Mouse (Mus musculus) neural tube, embryonic 13.5 days (tissue): ENCODE results near the gene Golph3. TPM values are rescaled to one million over a fixed set of nuclear protein-coding genes. Genes with fewer than 3 reads are reported as not detected.

Source experiments
- ATAC-seq: fragments of 200-750 bp; cut with Nextera tagmentation; 2 replicates; pipeline ENCODE4 v1.8.0; 2017; ENCODE audit warnings: low read depth, mild to moderate bottlenecking, moderate TSS enrichment, moderate library complexity
- H3K27ac ChIP-seq: fragments of 300-500 bp; sonication (generic); replicated peaks from 2 replicates; pipeline ENCODE4 v1.5.1; 2015; ENCODE audit warnings: moderate library complexity, mild to moderate bottlenecking, inconsistent platforms
- H3K27me3 ChIP-seq: fragments of 300-500 bp; sonication (generic); 2 replicates; pipeline ENCODE4 v1.6.1; 2015; ENCODE audit warnings: mild to moderate bottlenecking, inconsistent platforms
- H3K36me3 ChIP-seq: fragments of 300-500 bp; sonication (generic); 2 replicates; pipeline ENCODE4 v1.6.1; 2015; ENCODE audit warnings: mild to moderate bottlenecking, inconsistent platforms
- H3K4me1 ChIP-seq: fragments of 300-500 bp; sonication (generic); replicated peaks from 2 replicates; pipeline ENCODE4 v1.6.1; 2015; ENCODE audit warnings: inconsistent platforms
- H3K4me2 ChIP-seq: fragments of 300-500 bp; sonication (generic); 2 replicates; pipeline ENCODE4 v1.6.1; 2015; ENCODE audit warnings: inconsistent platforms, mild to moderate bottlenecking, moderate library complexity
- H3K4me3 ChIP-seq: fragments of 300-500 bp; sonication (generic); 2 replicates; pipeline ENCODE4 v1.5.1; 2015; ENCODE audit warnings: mild to moderate bottlenecking, inconsistent platforms
- H3K9ac ChIP-seq: fragments of 300-500 bp; sonication (generic); 2 replicates; pipeline ENCODE4 v1.6.1; 2015; ENCODE audit warnings: moderate library complexity, mild to moderate bottlenecking, inconsistent platforms
- H3K9me3 ChIP-seq: fragments of 300-500 bp; sonication (generic); 2 replicates; pipeline ENCODE4 v1.6.1; 2016; ENCODE audit warnings: inconsistent platforms
- WGBS: fragments of 180-500 bp; shearing (Covaris S2); methylation state at CpG from one replicate; pipeline ENCODE4 v1.1.7; 2015; 5-methylcytosine and 5-hydroxymethylcytosine counted together
- polyA plus RNA-seq: library from polyadenylated mRNA; unstranded; fragments of >200 nt; fragmentation: Nextera tagmentation; extraction: Ambion mirVana; gene quantifications from 2 replicates; pipeline ENCODE4 v1.2.1, GENCODE M21; 2015

Golph3 gene
- polyA plus RNA-seq, 1 experiment from 2014 or later = 82.9 TPM

- no peak overlapping the region for H3K4me2 ChIP-seq
- H3K4me3 ChIP-seq = no peak overlapping the region
- H3K9me3 ChIP-seq = no peaks in the 10 kb centered on the region
- H3K27ac ChIP-seq = no peak overlapping the region
- no peaks in the 10 kb centered on the region for H3K36me3 ChIP-seq
- WGBS = 81% methylated on average over 14 of the region's 14 CpGs
- peaks cover 7% of the 10 kb centered on the region; the same call in 1 of the 2 replicates for H3K27me3 ChIP-seq
- peaks cover 17% of the 10 kb centered on the region for H3K4me1 ChIP-seq
- H3K9ac ChIP-seq = no peak overlapping the region
- no peak for ATAC-seq
These were observed 52.2 kb downstream of the Golph3 start for GRCm38 (mm10) chr15:12373496-12373895.

- Histone ChIP-seq H3K27me3 (peaks cover 7% of the 10 kb centered on the region; the same call in 1 of the 2 replicates), H3K9ac (no peak overlapping the region), H3K4me2 (no peak overlapping the region), H3K36me3 (no peaks in the 10 kb centered on the region), H3K4me3 (no peak overlapping the region), H3K27ac (no peak overlapping the region), H3K9me3 (no peaks in the 10 kb centered on the region), H3K4me1 (peaks cover 17% of the 10 kb centered on the region)
- ATAC-seq = no peak
- 81% methylated on average over 6 of the region's 6 CpGs for WGBS
These were observed 52.7 kb downstream of the Golph3 start for GRCm38 (mm10) chr15:12373918-12374317.

- H3K9me3 ChIP-seq = no peaks in the 10 kb centered on the region
- H3K27me3 ChIP-seq = peaks cover 7% of the 10 kb centered on the region; the same call in 1 of the 2 replicates
- H3K36me3 ChIP-seq = no peaks in the 10 kb centered on the region
- H3K9ac ChIP-seq = no peak overlapping the region
- no peak overlapping the region for H3K27ac ChIP-seq
- WGBS = 64% methylated on average over 18 of the region's 18 CpGs
- no peak for ATAC-seq
- peak overlapping the region; percentile 22; the same call in 1 of the 2 replicates for H3K4me3 ChIP-seq
- H3K4me2 ChIP-seq = peak overlapping the region; percentile 51
- peaks cover 17% of the 10 kb centered on the region for H3K4me1 ChIP-seq
These were observed 53.7 kb downstream of the Golph3 start for GRCm38 (mm10) chr15:12374916-12375315.

- no peak overlapping the region for H3K27ac ChIP-seq
- peaks cover 7% of the 10 kb centered on the region; the same call in 1 of the 2 replicates for H3K27me3 ChIP-seq
- peak overlapping the region; percentile 18; the same call in 1 of the 2 replicates for H3K9ac ChIP-seq
- H3K36me3 ChIP-seq = no peaks in the 10 kb centered on the region
- H3K4me3 ChIP-seq = peak overlapping the region; percentile 22
- no peaks in the 10 kb centered on the region for H3K9me3 ChIP-seq
- H3K4me1 ChIP-seq = peaks cover 17% of the 10 kb centered on the region
- peak overlapping the region; percentile 51 for H3K4me2 ChIP-seq
- ATAC-seq = peak; percentile 48
- 4% methylated on average over 19 of the region's 19 CpGs for WGBS
These were observed 54.5 kb downstream of the Golph3 start for GRCm38 (mm10) chr15:12375641-12376311.

GRCm38 (mm10) chr15:12376491-12377069 is 55.3 kb downstream of the Golph3 start:
- H3K4me3 ChIP-seq = no peak overlapping the region
- peaks cover 7% of the 10 kb centered on the region; the same call in 1 of the 2 replicates for H3K27me3 ChIP-seq
- H3K4me2 ChIP-seq = peak overlapping the region; percentile 51; the same call in 1 of the 2 replicates
- no peak for ATAC-seq
- H3K9ac ChIP-seq = no peak overlapping the region
- peaks cover 14% of the 10 kb centered on the region for H3K4me1 ChIP-seq
- WGBS = 61% methylated on average over 13 of the region's 13 CpGs
- H3K9me3 ChIP-seq = no peaks in the 10 kb centered on the region
- H3K27ac ChIP-seq = 0 out of 2 replicates have a peak overlapping the region, but pooled peaks have one; percentile 5
- H3K36me3 ChIP-seq = no peaks in the 10 kb centered on the region

GRCm38 (mm10) chr15:12377800-12378199 is 56.5 kb downstream of the Golph3 start:
- Histone ChIP-seq H3K9me3 (no peaks in the 10 kb centered on the region), H3K27ac (no peak overlapping the region), H3K9ac (no peak overlapping the region), H3K36me3 (no peaks in the 10 kb centered on the region), H3K4me2 (no peak overlapping the region), H3K27me3 (peaks cover 7% of the 10 kb centered on the region; the same call in 1 of the 2 replicates), H3K4me3 (no peak overlapping the region), H3K4me1 (peaks cover 12% of the 10 kb centered on the region)
- WGBS = 73% methylated on average over 10 of the region's 10 CpGs
- no peak for ATAC-seq

GRCm38 (mm10) chr15:12380057-12380456 is 58.8 kb downstream of the Golph3 start:
- 88% methylated on average over 3 of the region's 3 CpGs for WGBS
- Histone ChIP-seq H3K9ac (no peak overlapping the region), H3K36me3 (no peaks in the 10 kb centered on the region), H3K27me3 (no peaks in the 10 kb centered on the region; the same call in 1 of the 2 replicates), H3K4me3 (no peak overlapping the region), H3K4me1 (peaks cover 12% of the 10 kb centered on the region), H3K27ac (no peak overlapping the region), H3K4me2 (no peak overlapping the region), H3K9me3 (no peaks in the 10 kb centered on the region)
- ATAC-seq = no peak

GRCm38 (mm10) chr15:12380548-12380947 is 59.3 kb downstream of the Golph3 start:
- Histone ChIP-seq H3K9ac (no peak overlapping the region), H3K4me2 (no peak overlapping the region), H3K4me3 (no peak overlapping the region), H3K9me3 (no peaks in the 10 kb centered on the region), H3K27me3 (no peaks in the 10 kb centered on the region; the same call in 1 of the 2 replicates), H3K27ac (no peak overlapping the region), H3K36me3 (no peaks in the 10 kb centered on the region), H3K4me1 (peaks cover 10% of the 10 kb centered on the region)
- no peak for ATAC-seq
- 48% methylated on average over 5 of the region's 5 CpGs for WGBS

- Histone ChIP-seq H3K27me3 (no peaks in the 10 kb centered on the region), H3K4me2 (no peak overlapping the region), H3K36me3 (no peaks in the 10 kb centered on the region), H3K9ac (no peak overlapping the region), H3K4me3 (no peak overlapping the region), H3K27ac (no peak overlapping the region), H3K9me3 (no peaks in the 10 kb centered on the region), H3K4me1 (peaks cover 8% of the 10 kb centered on the region)
- ATAC-seq = no peak
- WGBS = 90% methylated on average over 12 of the region's 13 CpGs
These were observed 63.4 kb downstream of the Golph3 start for GRCm38 (mm10) chr15:12384679-12385078.

GRCm38 (mm10) chr15:12388726-12389489 is 67.7 kb downstream of the Golph3 start:
- no peaks in the 10 kb centered on the region for H3K27me3 ChIP-seq
- WGBS = 39% methylated on average over 15 of the region's 15 CpGs
- H3K4me3 ChIP-seq = no peak overlapping the region
- no peak overlapping the region for H3K27ac ChIP-seq
- H3K4me2 ChIP-seq = no peak overlapping the region
- H3K36me3 ChIP-seq = no peaks in the 10 kb centered on the region
- H3K4me1 ChIP-seq = peaks cover 8% of the 10 kb centered on the region
- ATAC-seq = peak; percentile 56
- no peaks in the 10 kb centered on the region for H3K9me3 ChIP-seq
- no peak overlapping the region for H3K9ac ChIP-seq

- ATAC-seq = no peak
- no peak overlapping the region for H3K4me2 ChIP-seq
- WGBS = 94% methylated on average over 10 of the region's 10 CpGs
These were observed 73.5 kb downstream of the Golph3 start for GRCm38 (mm10) chr15:12394758-12395157.

GRCm38 (mm10) chr15:12397032-12397431 is 75.8 kb downstream of the Golph3 start:
- Histone ChIP-seq H3K4me1 (no peaks in the 10 kb centered on the region), H3K9ac (no peak overlapping the region), H3K27ac (no peak overlapping the region), H3K27me3 (no peaks in the 10 kb centered on the region), H3K4me3 (no peak overlapping the region), H3K4me2 (no peak overlapping the region), H3K36me3 (no peaks in the 10 kb centered on the region), H3K9me3 (no peaks in the 10 kb centered on the region)
- ATAC-seq = no peak
- WGBS = 81% methylated on average over 6 of the region's 6 CpGs

More at GRCm38 (mm10) chr15:12394758-12395157, 73.5 kb downstream of the Golph3 start:
- no peak overlapping the region for H3K27ac ChIP-seq
- no peak overlapping the region for H3K4me3 ChIP-seq
- no peaks in the 10 kb centered on the region for H3K4me1 ChIP-seq
- no peaks in the 10 kb centered on the region for H3K36me3 ChIP-seq
- H3K27me3 ChIP-seq = no peaks in the 10 kb centered on the region
- H3K9ac ChIP-seq = no peak overlapping the region
- H3K9me3 ChIP-seq = no peaks in the 10 kb centered on the region
